Mouse (Mus musculus) monocyte, adult 2 months (primary cell): ENCODE measurements around the gene Sesn1.
"Not testable (repeated sequence)": the region's sequence is repeated elsewhere in the genome, so short reads cannot be mapped to it uniquely, and the experiment has no call there.

ENCODE experiments used
- DNase-seq, 2 experiments: peaks; one replicate each; pipeline ENCODE4 v3.0.0; 2022; ENCODE audit warnings: low spot score in 2 of 2, low read depth in 1 of 2

Gene Sesn1

GRCm38 (mm10) chr10:41907950-41908349 is 98.2 kb downstream of the Sesn1 start:
- DNase-seq = no peak

- no peak for DNase-seq
Measured at GRCm38 (mm10) chr10:41908899-41909298, 99.2 kb downstream of the Sesn1 start.

GRCm38 (mm10) chr10:41912290-41912994 is 102.7 kb downstream of the Sesn1 start:
- DNase-seq = no peak

- DNase-seq = no peak
Measured at GRCm38 (mm10) chr10:41926726-41927125, 117.0 kb downstream of the Sesn1 start.

- no peak for DNase-seq
Measured at GRCm38 (mm10) chr10:41930966-41931365, 121.2 kb downstream of the Sesn1 start.

- no peak for DNase-seq
Measured at GRCm38 (mm10) chr10:41931962-41932361, 122.2 kb downstream of the Sesn1 start.

GRCm38 (mm10) chr10:41932943-41933342 is 123.2 kb downstream of the Sesn1 start:
- DNase-seq = no peak

- DNase-seq = peak; percentile 5 to 34
Measured at GRCm38 (mm10) chr10:41933536-41933935, 123.8 kb downstream of the Sesn1 start.

GRCm38 (mm10) chr10:41934633-41935475 is 125.1 kb downstream of the Sesn1 start:
- DNase-seq = no peak

- DNase-seq = no peak
Measured at GRCm38 (mm10) chr10:41935476-41935829, 125.7 kb downstream of the Sesn1 start.

- no peak for DNase-seq
Measured at GRCm38 (mm10) chr10:41936100-41936499, 126.4 kb downstream of the Sesn1 start.

GRCm38 (mm10) chr10:41937176-41937575 is 127.4 kb downstream of the Sesn1 start:
- DNase-seq = no peak

GRCm38 (mm10) chr10:41939090-41939489 is 129.4 kb downstream of the Sesn1 start:
- no peak for DNase-seq

- not testable (repeated sequence) for DNase-seq
Measured at GRCm38 (mm10) chr10:41952354-41952753, 142.6 kb downstream of the Sesn1 start.

- no peak for DNase-seq
Measured at GRCm38 (mm10) chr10:41952850-41953527, 143.3 kb downstream of the Sesn1 start.

- no peak for DNase-seq
Measured at GRCm38 (mm10) chr10:41953528-41953864, 143.8 kb downstream of the Sesn1 start.

GRCm38 (mm10) chr10:41957421-41958225 is 147.9 kb downstream of the Sesn1 start:
- no peak for DNase-seq
